Mouse (Mus musculus) intestine, embryonic 14.5 days (tissue): ENCODE measurements around the gene 4921524J17Rik. TPM values are rescaled to one million over a fixed set of nuclear protein-coding genes. Genes with fewer than 3 reads are reported as not detected.

Experiments used
- ATAC-seq: fragments of 200-750 bp; cut with Nextera tagmentation; replicated peaks from 2 replicates; pipeline ENCODE4 v1.8.0; 2017; ENCODE audit warnings: low read depth, moderate number of reproducible peaks, moderate TSS enrichment, moderate library complexity; ENCODE audit not compliant: low FRiP score, low TSS enrichment
- DNase-seq: peaks from one replicate; pipeline ENCODE4 v3.0.0-alpha.2; 2018; ENCODE audit warnings: low spot score
- H3K27ac ChIP-seq: fragments of 300-500 bp; sonication (generic); 2 replicates; pipeline ENCODE4 v1.5.1; 2014; ENCODE audit warnings: low read depth, mild to moderate bottlenecking, control low read depth
- H3K27me3 ChIP-seq: fragments of 300-500 bp; sonication (generic); replicated peaks from 2 replicates; pipeline ENCODE4 v1.6.1; 2014; ENCODE audit warnings: low read length, control low read depth; ENCODE audit not compliant: control insufficient read depth, insufficient read depth
- H3K36me3 ChIP-seq: fragments of 300-500 bp; sonication (generic); 2 replicates; pipeline ENCODE4 v1.6.1; 2014; ENCODE audit warnings: low read length, control low read depth; ENCODE audit not compliant: control insufficient read depth, insufficient read depth
- H3K4me1 ChIP-seq: fragments of 300-500 bp; sonication (generic); replicated peaks from 2 replicates; pipeline ENCODE4 v1.6.1; 2014; ENCODE audit warnings: low read length, control low read depth, mixed read lengths; ENCODE audit not compliant: control insufficient read depth, insufficient read depth
- H3K4me2 ChIP-seq: fragments of 300-500 bp; sonication (generic); 2 replicates; pipeline ENCODE4 v1.6.1; 2014; ENCODE audit warnings: low read length
- H3K4me3 ChIP-seq: fragments of 300-500 bp; sonication (generic); 2 replicates; pipeline ENCODE4 v1.5.1; 2014; ENCODE audit warnings: low read depth, low read length, control low read depth, mixed read lengths
- H3K9ac ChIP-seq: fragments of 300-500 bp; sonication (generic); 2 replicates; pipeline ENCODE4 v1.6.1; 2014; ENCODE audit warnings: mild to moderate bottlenecking, low read length
- H3K9me3 ChIP-seq: fragments of 300-500 bp; sonication (generic); 2 replicates; pipeline ENCODE4 v1.6.1; 2016; ENCODE audit warnings: low read length, control low read depth; ENCODE audit not compliant: control insufficient read depth
- WGBS: fragments of 180-500 bp; shearing (Covaris S2); extraction: QIAGEN DNeasy Blood & Tissue Kit; methylation state at CpG from one replicate; pipeline ENCODE4 v1.1.7; 2014; 5-methylcytosine and 5-hydroxymethylcytosine counted together
- polyA plus RNA-seq: library from polyadenylated mRNA; unstranded; fragments of >200 nt; fragmentation: Nextera tagmentation; extraction: Ambion mirVana; gene quantifications from 2 replicates; pipeline ENCODE4 v1.2.1, GENCODE M21; 2014

Gene 4921524J17Rik
- polyA plus RNA-seq, 1 experiment from 2014 or later, result 36.7 TPM

DNA sequence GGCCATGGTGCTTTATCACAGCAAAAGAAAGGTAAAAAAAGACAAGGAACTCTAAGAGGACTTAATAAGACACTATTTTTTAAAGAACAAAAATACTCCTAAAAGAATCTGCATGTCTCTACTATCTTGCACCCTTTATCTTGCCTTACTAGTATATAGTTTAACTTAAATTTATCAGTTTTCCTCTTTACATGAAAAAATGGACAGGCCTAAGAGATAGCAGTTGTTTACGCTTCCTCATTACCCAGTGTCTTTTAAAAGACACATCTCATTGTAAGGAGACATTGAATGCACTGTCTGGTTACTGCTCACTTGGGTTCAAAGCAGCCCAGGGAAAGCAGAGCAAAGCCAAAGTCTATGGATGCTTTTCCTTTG lies 60.2 kb downstream of the 4921524J17Rik start:
- no peaks in the 10 kb centered on the region for H3K27me3 ChIP-seq
- no peak for DNase-seq

GRCm38 (mm10) chr8:85371736-85372464 lies 60.7 kb downstream of the 4921524J17Rik start:
- 80% methylated on average over 5 of the region's 5 CpGs for WGBS
- DNase-seq (no peak), ATAC-seq (no peak)
- H3K4me1 ChIP-seq, result peaks cover 6% of the 10 kb centered on the region
- H3K27me3 ChIP-seq, result no peaks in the 10 kb centered on the region
- no peak overlapping the region for H3K9ac ChIP-seq
- H3K36me3 ChIP-seq, result no peaks in the 10 kb centered on the region
- no peaks in the 10 kb centered on the region for H3K9me3 ChIP-seq
- no peak overlapping the region for H3K27ac ChIP-seq
- H3K4me3 ChIP-seq, result no peak overlapping the region
- no peak overlapping the region for H3K4me2 ChIP-seq

More for the DNA sequence above, 60.2 kb downstream of the 4921524J17Rik start:
- H3K27ac ChIP-seq, result no peak overlapping the region
- peaks cover 6% of the 10 kb centered on the region for H3K4me1 ChIP-seq
- no peak for ATAC-seq
- no peak overlapping the region for H3K4me2 ChIP-seq
- no peaks in the 10 kb centered on the region for H3K36me3 ChIP-seq
- no peaks in the 10 kb centered on the region for H3K9me3 ChIP-seq
- WGBS, result 94% methylated on average over 1 of the region's 1 CpGs
- H3K4me3 ChIP-seq, result no peak overlapping the region
- no peak overlapping the region for H3K9ac ChIP-seq

GRCm38 (mm10) chr8:85365176-85365575 lies 67.5 kb downstream of the 4921524J17Rik start:
- ATAC-seq, result no peak
- no peak overlapping the region for H3K27ac ChIP-seq
- no peak overlapping the region for H3K4me3 ChIP-seq
- H3K9ac ChIP-seq, result no peak overlapping the region
- peaks cover 6% of the 10 kb centered on the region for H3K4me1 ChIP-seq
- no peaks in the 10 kb centered on the region for H3K36me3 ChIP-seq
- no peak overlapping the region for H3K4me2 ChIP-seq
- no peak for DNase-seq
- H3K27me3 ChIP-seq, result no peaks in the 10 kb centered on the region
- no peaks in the 10 kb centered on the region for H3K9me3 ChIP-seq
- 47% methylated on average over 6 of the region's 6 CpGs for WGBS

- no peaks in the 10 kb centered on the region for H3K9me3 ChIP-seq
- DNase-seq (no peak), ATAC-seq (no peak)
- no peak overlapping the region for H3K27ac ChIP-seq
- H3K36me3 ChIP-seq, result no peaks in the 10 kb centered on the region
- no peak overlapping the region for H3K4me2 ChIP-seq
- H3K4me1 ChIP-seq, result peaks cover 6% of the 10 kb centered on the region
- no peak overlapping the region for H3K9ac ChIP-seq
- no peaks in the 10 kb centered on the region for H3K27me3 ChIP-seq
- H3K4me3 ChIP-seq, result no peak overlapping the region
- WGBS, result 79% methylated on average over 11 of the region's 11 CpGs
Observed at GRCm38 (mm10) chr8:85364628-85365027, 68.0 kb downstream of the 4921524J17Rik start.

DNA sequence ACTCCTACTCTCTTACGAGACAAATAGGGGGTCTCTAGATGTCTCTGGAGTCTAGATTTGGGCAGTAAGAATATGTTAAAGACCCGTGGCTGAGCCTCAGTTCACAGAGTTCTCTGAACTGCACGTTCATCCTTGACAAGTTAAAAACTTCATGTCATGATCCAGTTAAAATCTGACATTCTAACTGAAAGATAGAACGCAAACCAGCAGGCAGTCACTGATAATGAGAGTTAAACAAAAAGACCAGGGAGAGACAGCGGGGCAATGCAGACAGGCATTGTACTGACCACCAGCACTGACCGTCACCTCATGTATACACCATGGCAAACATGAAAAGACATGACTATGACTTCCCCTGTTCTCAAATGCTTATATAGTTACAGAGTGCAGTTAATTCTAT lies 69.2 kb downstream of the 4921524J17Rik start:
- Histone ChIP-seq H3K4me2 (no peak overlapping the region), H3K4me3 (no peak overlapping the region)
- no peak for ATAC-seq

DNA sequence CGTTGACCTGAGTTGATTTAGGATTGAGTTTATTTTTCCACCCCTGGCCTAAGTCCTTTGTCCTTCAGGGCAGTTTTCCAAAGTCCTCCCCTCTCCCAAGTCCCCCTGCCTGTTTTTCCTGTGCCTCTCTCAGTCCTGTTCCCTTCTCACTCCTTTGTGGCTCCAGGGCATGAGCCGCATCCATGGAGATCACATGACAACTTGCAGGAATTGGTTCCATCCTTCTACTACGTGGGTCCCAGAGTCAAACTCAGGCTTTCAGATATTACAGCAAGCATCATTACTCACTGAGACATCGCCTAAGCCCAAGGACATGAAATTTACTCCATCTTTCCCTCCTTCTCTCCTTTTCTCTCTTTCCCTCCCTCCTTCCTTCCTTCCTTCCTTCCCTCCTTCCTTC lies 70.4 kb downstream of the 4921524J17Rik start:
- DNase-seq (no peak), ATAC-seq (no peak)
- Histone ChIP-seq H3K4me1 (peaks cover 6% of the 10 kb centered on the region), H3K9ac (no peak overlapping the region), H3K27ac (no peak overlapping the region), H3K36me3 (no peaks in the 10 kb centered on the region), H3K4me3 (no peak overlapping the region), H3K27me3 (no peaks in the 10 kb centered on the region), H3K9me3 (no peaks in the 10 kb centered on the region), H3K4me2 (no peak overlapping the region)
- 85% methylated on average over 4 of the region's 4 CpGs for WGBS

More for the DNA sequence above, 69.2 kb downstream of the 4921524J17Rik start:
- Histone ChIP-seq H3K9ac (no peak overlapping the region), H3K4me1 (peaks cover 6% of the 10 kb centered on the region), H3K9me3 (no peaks in the 10 kb centered on the region), H3K27ac (no peak overlapping the region), H3K27me3 (no peaks in the 10 kb centered on the region), H3K36me3 (no peaks in the 10 kb centered on the region)
- WGBS, result 82% methylated on average over 6 of the region's 6 CpGs
- DNase-seq, result no peak

Other genes starting within 250 kb of the 4921524J17Rik start
- not detected in 2 replicates for gene Olfr371, start 206.8 kb downstream of the 4921524J17Rik start, polyA plus RNA-seq
- 124 and 126 TPM in 2 replicates for gene Orc6, start 133.2 kb downstream of the 4921524J17Rik start, polyA plus RNA-seq
- gene Vps35, start 133.0 kb downstream of the 4921524J17Rik start, polyA plus RNA-seq, result 138 and 147 TPM in 2 replicates
- 1.8 and 3.1 TPM in 2 replicates for gene Mylk3, start 46.5 kb downstream of the 4921524J17Rik start, polyA plus RNA-seq
- gene Gpt2, start 59.7 kb upstream of the 4921524J17Rik start, polyA plus RNA-seq, result 18.8 and 19.7 TPM in 2 replicates
- 153 and 154 TPM in 2 replicates for gene Dnaja2, start 122.5 kb upstream of the 4921524J17Rik start, polyA plus RNA-seq